Mouse (Mus musculus) thymus, adult 2 months (tissue): Measurements from ENCODE around the gene Gm47283. TPM values are rescaled to one million over a fixed set of nuclear protein-coding genes. Genes with fewer than 3 reads are reported as not detected.
A peak's percentile ranks its signal among the peaks of the same experiment; 100 is the strongest.
"Not testable (repeated sequence)": the region's sequence is repeated elsewhere in the genome, so short reads cannot be mapped to it uniquely, and the experiment has no call there.

Experiments used
- DNase-seq: peaks from one replicate; pipeline ENCODE4 v3.0.0; 2021
- H3K27ac ChIP-seq: fragments of 200-500 bp; 2 replicates; pipeline ENCODE4 v1.5.1; 2012; ENCODE audit warnings: low read length, control low read depth; ENCODE audit not compliant: control insufficient read depth, insufficient read depth
- H3K27me3 ChIP-seq: fragments of 200-500 bp; 2 replicates; pipeline ENCODE4 v1.6.1; 2012; ENCODE audit warnings: mild to moderate bottlenecking, low read length, moderate library complexity, mixed read lengths; ENCODE audit not compliant: control insufficient read depth, insufficient read depth
- H3K36me3 ChIP-seq: fragments of 200-500 bp; 2 replicates; pipeline ENCODE4 v1.6.1; 2012; ENCODE audit warnings: mild to moderate bottlenecking, low read length, moderate library complexity; ENCODE audit not compliant: control insufficient read depth, insufficient read depth
- H3K4me1 ChIP-seq: fragments of 200-500 bp; replicated peaks from 2 replicates; pipeline ENCODE4 v1.6.1; 2012; ENCODE audit warnings: low read length; ENCODE audit not compliant: control insufficient read depth, insufficient read depth
- H3K4me3 ChIP-seq: fragments of 200-500 bp; 2 replicates; pipeline ENCODE4 v1.5.1; 2012; ENCODE audit warnings: mild to moderate bottlenecking, low read length, control low read depth, moderate library complexity; ENCODE audit not compliant: control insufficient read depth, insufficient read depth
- CTCF ChIP-seq: fragments of 200-500 bp; IDR thresholded peaks from 2 replicates; pipeline ENCODE4 v1.5.1; 2012; ENCODE audit warnings: mild to moderate bottlenecking, control low read depth, low read length, moderate library complexity, borderline replicate concordance; ENCODE audit not compliant: control insufficient read depth, poor library complexity, insufficient read depth; ENCODE audit errors: extremely low read depth
- POLR2A ChIP-seq: fragments of 200-500 bp; IDR thresholded peaks from 2 replicates; pipeline ENCODE4 v1.6.1; 2012; ENCODE audit warnings: mild to moderate bottlenecking, low read length, control low read depth, moderate library complexity; ENCODE audit not compliant: control insufficient read depth, poor library complexity, insufficient read depth; ENCODE audit errors: extremely low read depth
- WGBS: fragments of 180-500 bp; shearing (Covaris S2); methylation state at CpG from one replicate; pipeline ENCODE4 v1.1.7; 2018; 5-methylcytosine and 5-hydroxymethylcytosine counted together
- polyA plus RNA-seq: library from polyadenylated mRNA; depleted of rRNA; stranded (reverse); fragments of >200 nt; gene quantifications from 2 replicates; pipeline ENCODE4 v1.2.3, GENCODE M21; 2012; rRNA removed

Gene Gm47283
- polyA plus RNA-seq, result not detected in 2 replicates

DNA sequence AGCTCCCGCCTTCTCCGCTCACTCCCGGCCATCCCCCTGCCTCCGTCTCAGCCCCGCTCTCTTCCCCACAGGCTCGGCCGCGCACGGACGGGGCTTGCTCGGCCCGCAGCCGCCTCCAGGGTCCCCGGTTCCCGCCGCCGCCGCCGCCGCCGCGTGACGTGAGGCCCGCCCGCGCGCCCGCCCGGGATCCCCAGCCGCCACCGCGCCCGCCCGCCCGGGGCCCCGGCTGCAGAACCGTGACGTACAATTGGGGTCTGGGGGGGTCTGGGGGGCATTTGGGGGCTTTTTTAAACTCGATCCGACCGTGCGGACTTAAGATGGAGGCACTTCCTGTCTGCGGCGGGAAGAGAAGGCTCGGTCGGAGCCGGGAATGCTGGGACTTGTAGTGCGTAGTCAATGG lies at the start of gene Gm47283:
Gene Gm47283 (plus strand): TSS at position 301 of the 400 bp plus-strand sequence.
- H3K4me1 ChIP-seq, DNase-seq, H3K4me3 ChIP-seq, H3K36me3 ChIP-seq, H3K27ac ChIP-seq, H3K27me3 ChIP-seq: not testable (repeated sequence)
- no CpG with 5 or more reads among the region's 48 CpGs for WGBS

DNA sequence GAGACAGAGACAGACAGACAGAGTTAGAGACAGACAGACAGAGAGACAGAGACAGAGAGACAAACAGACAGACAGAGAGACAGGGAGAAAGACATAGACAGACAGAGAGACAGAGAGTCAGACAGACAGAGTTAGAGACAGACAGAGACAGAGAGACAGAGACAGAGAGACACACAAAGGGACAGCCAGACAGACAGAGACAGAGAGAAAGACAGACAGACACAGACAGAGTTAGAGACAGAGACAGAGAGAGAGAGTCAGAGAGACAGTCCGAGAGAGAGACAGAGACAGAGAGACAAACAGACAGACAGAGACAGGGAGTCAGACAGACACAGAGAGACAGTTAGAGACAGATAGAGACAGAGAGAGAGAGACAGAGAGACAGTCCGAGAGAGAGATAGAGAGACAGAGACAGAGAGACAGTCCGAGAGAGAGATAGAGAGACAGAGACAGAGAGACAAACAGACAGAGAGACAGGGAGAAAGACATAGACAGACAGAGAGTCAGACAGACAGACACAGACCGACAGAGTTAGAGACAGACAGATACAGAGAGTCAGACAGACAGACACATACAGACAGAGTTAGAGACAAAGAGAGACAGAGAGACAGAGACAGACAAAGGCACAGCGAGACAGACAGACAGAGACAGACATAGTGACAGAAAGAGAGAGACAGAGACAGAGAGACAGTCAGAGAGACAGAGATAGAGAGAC lies 49.2 kb upstream of the Gm47283 start:
- not testable (repeated sequence) for H3K27ac ChIP-seq, DNase-seq, H3K27me3 ChIP-seq, H3K4me1 ChIP-seq, H3K4me3 ChIP-seq
- 89% methylated on average over 5 of the region's 5 CpGs for WGBS
- H3K36me3 ChIP-seq, result peaks cover 15% of the 10 kb centered on the region

DNA sequence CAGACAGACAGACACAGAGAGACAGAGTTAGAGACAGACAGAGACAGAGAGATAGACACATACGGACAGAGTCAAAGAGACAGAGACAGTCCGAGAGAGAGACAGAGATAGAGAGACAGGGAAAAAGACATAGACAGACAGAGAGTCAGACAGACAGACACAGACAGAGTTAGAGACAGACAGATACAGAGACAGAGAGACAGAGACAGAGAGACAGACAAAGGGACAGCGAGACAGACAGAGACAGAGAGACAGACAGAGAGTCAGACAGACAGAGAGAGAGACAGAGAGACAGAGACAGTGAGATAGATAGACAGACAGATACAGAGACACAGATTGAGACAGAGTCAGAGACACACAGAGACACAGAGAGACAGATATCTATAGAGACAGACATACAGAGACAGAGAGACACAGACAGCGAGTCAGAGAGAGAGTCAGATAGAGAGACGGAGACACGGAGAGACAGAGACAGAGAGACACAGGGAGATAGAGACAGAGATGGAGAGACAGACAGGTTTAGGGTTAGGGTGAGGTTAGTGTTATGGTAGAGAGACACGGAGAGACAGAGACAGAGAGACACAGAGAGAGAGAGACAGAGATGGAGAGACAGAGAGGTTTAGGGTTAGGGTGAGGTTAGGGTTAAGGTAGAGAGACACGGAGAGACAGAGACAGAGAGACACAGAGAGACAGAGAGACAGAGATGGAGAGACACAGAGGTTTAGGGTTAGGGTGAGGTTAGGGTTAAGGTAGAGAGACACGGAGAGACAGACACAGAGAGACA lies 48.1 kb upstream of the Gm47283 start:
- not testable (repeated sequence) for H3K27me3 ChIP-seq, H3K4me3 ChIP-seq, H3K27ac ChIP-seq, H3K4me1 ChIP-seq, DNase-seq
- WGBS, result 83% methylated on average over 6 of the region's 9 CpGs
- peaks cover 15% of the 10 kb centered on the region for H3K36me3 ChIP-seq

DNA sequence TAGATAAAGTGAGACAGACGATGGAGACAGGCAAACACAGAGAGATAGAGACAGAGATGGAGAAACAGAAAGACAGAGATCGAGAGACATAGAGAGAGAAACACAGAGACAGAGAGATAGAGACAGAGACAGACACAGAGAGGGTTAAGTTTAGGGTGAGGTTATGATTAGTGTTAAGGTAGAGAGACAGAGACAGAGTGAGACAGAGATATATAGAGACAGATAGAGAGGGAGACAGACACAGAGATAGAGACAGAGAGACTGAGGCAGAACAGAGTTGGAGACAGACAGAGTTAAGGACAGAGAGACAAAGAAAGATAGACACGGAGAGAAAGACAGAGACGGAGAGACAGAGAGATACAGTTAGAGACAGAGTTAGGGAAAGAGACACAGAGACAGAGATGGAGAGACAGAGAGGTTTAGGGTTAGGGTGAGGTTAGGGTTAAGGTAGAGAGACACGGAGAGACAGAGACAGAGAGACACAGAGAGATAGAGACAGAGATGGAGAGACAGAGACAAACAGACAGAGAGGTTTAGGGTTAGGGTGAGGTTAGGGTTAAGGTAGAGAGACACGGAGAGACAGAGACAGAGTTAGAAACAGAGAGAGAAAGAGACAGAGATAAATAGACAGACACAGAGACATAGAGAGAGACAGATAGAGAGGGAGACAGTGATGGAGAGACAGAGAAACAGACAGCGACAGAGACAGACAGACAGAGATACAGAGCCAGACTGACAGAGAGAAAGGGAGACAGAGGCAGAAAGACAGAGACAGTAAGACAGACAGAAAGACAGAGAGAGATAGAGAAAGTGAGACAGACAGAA lies 46.7 kb upstream of the Gm47283 start:
- no peaks in the 10 kb centered on the region for H3K27me3 ChIP-seq
- H3K27ac ChIP-seq, result no peak overlapping the region
- no peak overlapping the region for H3K4me3 ChIP-seq
- peaks cover 15% of the 10 kb centered on the region for H3K36me3 ChIP-seq
- no peaks in the 10 kb centered on the region for H3K4me1 ChIP-seq
- WGBS, result 60% methylated on average over 4 of the region's 7 CpGs
- TF ChIP-seq POLR2A (no peak), CTCF (no peak)
- no peak for DNase-seq

DNA sequence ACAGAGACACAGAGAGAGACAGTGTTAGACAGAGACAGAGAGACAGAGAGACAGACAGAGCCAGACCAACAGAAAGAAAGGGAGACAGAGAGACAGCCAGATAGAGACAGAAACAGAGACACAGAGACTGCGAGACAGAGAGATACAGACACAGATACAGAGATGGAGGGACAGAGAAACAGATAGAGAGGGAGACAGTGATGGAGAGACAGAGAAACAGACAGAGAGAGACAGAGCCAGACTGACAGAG lies 46.2 kb upstream of the Gm47283 start:
- Histone ChIP-seq H3K27me3 (no peaks in the 10 kb centered on the region), H3K4me3 (no peak overlapping the region), H3K27ac (no peak overlapping the region), H3K4me1 (no peaks in the 10 kb centered on the region), H3K36me3 (peaks cover 15% of the 10 kb centered on the region)
- no peak for TF ChIP-seq CTCF
- no peak for TF ChIP-seq POLR2A
- WGBS, result 100% methylated on average over 1 of the region's 1 CpGs
- peak; percentile 4 for DNase-seq

DNA sequence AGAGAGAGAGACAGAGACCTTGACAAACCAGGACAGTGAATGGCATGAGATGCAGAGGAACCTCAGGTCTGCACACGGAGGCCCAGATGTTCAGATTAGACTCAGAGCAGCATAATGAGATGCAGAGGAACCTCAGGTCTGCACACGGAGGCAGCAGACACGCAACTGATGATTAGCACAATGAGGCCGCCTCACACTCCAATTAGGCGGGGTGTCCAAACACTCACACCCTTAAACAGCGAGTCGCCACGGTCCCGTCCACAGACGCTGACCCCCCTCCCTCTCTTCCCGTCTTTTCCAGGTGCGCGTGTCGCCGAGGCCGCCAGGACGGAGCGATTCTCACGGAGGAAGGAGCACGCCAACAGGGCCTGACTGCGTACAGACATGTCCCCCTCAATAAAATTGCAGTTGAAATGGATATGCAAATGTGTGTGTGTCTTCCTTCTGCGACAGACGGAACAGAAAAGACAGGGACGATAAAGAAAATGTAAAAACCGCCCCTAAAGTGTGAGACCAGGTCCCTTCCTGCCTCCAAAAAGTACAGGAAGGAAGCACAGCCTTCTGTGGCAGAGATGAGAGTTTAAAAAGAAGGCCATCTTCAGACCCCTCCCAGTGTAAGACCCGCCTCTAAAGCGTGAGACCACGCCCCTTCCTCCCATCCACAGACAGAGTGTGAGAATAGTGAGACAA lies 45.6 kb upstream of the Gm47283 start:
- H3K27ac ChIP-seq, H3K4me3 ChIP-seq, H3K27me3 ChIP-seq, H3K4me1 ChIP-seq: not testable (repeated sequence)
- peaks cover 15% of the 10 kb centered on the region for H3K36me3 ChIP-seq
- DNase-seq, result peak; percentile 54
- 76% methylated on average over 28 of the region's 28 CpGs for WGBS

DNA sequence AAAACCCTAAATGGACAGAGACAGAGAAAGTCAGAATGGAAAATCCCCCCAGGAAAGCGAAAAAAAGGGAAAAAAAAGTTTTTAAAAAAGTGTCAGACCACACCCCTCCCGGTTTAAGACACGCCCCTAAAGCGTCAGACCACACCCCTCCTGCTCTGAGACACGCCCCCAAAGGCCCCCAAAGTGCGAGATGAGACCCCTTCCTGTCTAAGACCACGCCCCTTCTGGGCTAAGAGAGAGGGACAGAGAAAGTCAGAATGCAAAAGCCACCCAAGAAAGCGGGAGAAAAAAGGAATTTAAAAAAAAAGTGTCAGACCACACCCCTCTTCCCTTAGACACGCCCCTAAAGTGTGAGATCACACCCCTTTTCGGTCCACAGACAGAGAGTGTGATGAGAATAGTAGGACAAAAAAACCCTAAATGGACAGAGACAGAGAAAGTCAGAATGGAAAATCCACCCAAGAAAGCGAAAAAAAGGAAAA lies 45.0 kb upstream of the Gm47283 start:
- peak; percentile 60 for DNase-seq
- not testable (repeated sequence) for H3K4me3 ChIP-seq, H3K27ac ChIP-seq, H3K4me1 ChIP-seq, H3K27me3 ChIP-seq
- H3K36me3 ChIP-seq, result peaks cover 15% of the 10 kb centered on the region
- WGBS, result 60% methylated on average over 11 of the region's 11 CpGs
